Mouse (Mus musculus) forebrain, embryonic 16.5 days (tissue): Measurements from ENCODE around the gene Tifa. TPM values are rescaled to one million over a fixed set of nuclear protein-coding genes. Genes with fewer than 3 reads are reported as not detected.
"Not testable (repeated sequence)": the region's sequence is repeated elsewhere in the genome, so short reads cannot be mapped to it uniquely, and the experiment has no call there.

ENCODE experiments used
- ATAC-seq: fragments of 200-750 bp; cut with Nextera tagmentation; 2 replicates; pipeline ENCODE4 v1.8.0; 2017; ENCODE audit warnings: mild to moderate bottlenecking, moderate library complexity
- H3K27ac ChIP-seq: fragments of 300-500 bp; sonication (generic); 2 replicates; pipeline ENCODE4 v1.5.1; 2014; ENCODE audit warnings: low read length, control low read depth
- H3K27me3 ChIP-seq: fragments of 300-500 bp; sonication (generic); replicated peaks from 2 replicates; pipeline ENCODE4 v1.6.1; 2014; ENCODE audit warnings: low read length; ENCODE audit not compliant: control insufficient read depth, insufficient read depth
- H3K36me3 ChIP-seq: fragments of 300-500 bp; sonication (generic); 2 replicates; pipeline ENCODE4 v1.6.1; 2014; ENCODE audit not compliant: control insufficient read depth, insufficient read depth
- H3K4me1 ChIP-seq: fragments of 300-500 bp; sonication (generic); replicated peaks from 2 replicates; pipeline ENCODE4 v1.6.1; 2014; ENCODE audit warnings: low read length; ENCODE audit not compliant: control insufficient read depth, insufficient read depth
- H3K4me2 ChIP-seq: fragments of 300-500 bp; sonication (generic); 2 replicates; pipeline ENCODE4 v1.6.1; 2014; ENCODE audit warnings: mild to moderate bottlenecking, low read length, control low read depth
- H3K4me3 ChIP-seq: fragments of 300-500 bp; sonication (generic); replicated peaks from 2 replicates; pipeline ENCODE4 v1.5.1; 2014; ENCODE audit warnings: mild to moderate bottlenecking, low read length, control low read depth
- H3K9ac ChIP-seq: fragments of 300-500 bp; sonication (generic); replicated peaks from 2 replicates; pipeline ENCODE4 v1.6.1; 2014; ENCODE audit warnings: low read depth, low read length, control low read depth
- H3K9me3 ChIP-seq: fragments of 300-500 bp; sonication (generic); 2 replicates; pipeline ENCODE4 v1.6.1; 2016; ENCODE audit warnings: low read length; ENCODE audit not compliant: control insufficient read depth
- WGBS: fragments of 180-500 bp; shearing (Covaris S2); extraction: QIAGEN DNeasy Blood & Tissue Kit; methylation state at CpG from one replicate; pipeline ENCODE4 v1.1.7; 2014; 5-methylcytosine and 5-hydroxymethylcytosine counted together
- polyA plus RNA-seq: library from polyadenylated mRNA; unstranded; fragments of >200 nt; fragmentation: Nextera tagmentation; extraction: Ambion mirVana; gene quantifications from 2 replicates; pipeline ENCODE4 v1.2.1, GENCODE M21; 2015

Tifa gene
- polyA plus RNA-seq, 1 experiment from 2014 or later: 3.4 TPM

GRCm38 (mm10) chr3:127780021-127780644 is 9.5 kb upstream of the Tifa start, which contains the start of gene Alpk1:
Gene Alpk1, minus strand, starts transcription at chr3:127780527.
- Histone ChIP-seq H3K4me3 (peak within 1 kb of the TSS; percentile 39), H3K27ac (no peak within 1 kb of the TSS), H3K9ac (peak within 1 kb of the TSS; percentile 31; the same call in 1 of the 2 replicates), H3K36me3 (no peaks in the 10 kb centered on the region), H3K9me3 (no peaks in the 10 kb centered on the region), H3K27me3 (no peaks in the 10 kb centered on the region), H3K4me1 (peaks cover 5% of the 10 kb centered on the region; the same call in 1 of the 2 replicates), H3K4me2 (peak within 1 kb of the TSS; percentile 62)
- ATAC-seq: peak; percentile 36; the same call in 1 of the 2 replicates
- WGBS: 2% methylated on average over 24 of the region's 24 CpGs

- H3K9ac ChIP-seq: no peak overlapping the region
- no peak overlapping the region for H3K4me2 ChIP-seq
- peaks cover 5% of the 10 kb centered on the region; the same call in 1 of the 2 replicates for H3K4me1 ChIP-seq
- H3K27ac ChIP-seq: no peak overlapping the region
- no peak for ATAC-seq
- no peaks in the 10 kb centered on the region for H3K36me3 ChIP-seq
- 92% methylated on average over 9 of the region's 9 CpGs for WGBS
- no peak overlapping the region for H3K4me3 ChIP-seq
- no peaks in the 10 kb centered on the region for H3K9me3 ChIP-seq
- H3K27me3 ChIP-seq: no peaks in the 10 kb centered on the region
Measured at GRCm38 (mm10) chr3:127780921-127781320, 8.7 kb upstream of the Tifa start.

GRCm38 (mm10) chr3:127782921-127783320 is 6.7 kb upstream of the Tifa start:
- ATAC-seq: no peak
- peaks cover 2% of the 10 kb centered on the region; the same call in 1 of the 2 replicates for H3K27me3 ChIP-seq
- no peak overlapping the region for H3K9ac ChIP-seq
- H3K27ac ChIP-seq: no peak overlapping the region
- peaks cover 5% of the 10 kb centered on the region; the same call in 1 of the 2 replicates for H3K4me1 ChIP-seq
- H3K4me2 ChIP-seq: no peak overlapping the region
- H3K4me3 ChIP-seq: no peak overlapping the region
- H3K9me3 ChIP-seq: no peaks in the 10 kb centered on the region
- WGBS: 91% methylated on average over 6 of the region's 6 CpGs
- no peaks in the 10 kb centered on the region for H3K36me3 ChIP-seq

GRCm38 (mm10) chr3:127783680-127784079 is 5.9 kb upstream of the Tifa start:
- not testable (repeated sequence) for H3K27ac ChIP-seq, ATAC-seq, H3K9ac ChIP-seq, H3K4me2 ChIP-seq, H3K36me3 ChIP-seq, H3K4me3 ChIP-seq, H3K4me1 ChIP-seq, H3K27me3 ChIP-seq, H3K9me3 ChIP-seq
- 95% methylated on average over 8 of the region's 8 CpGs for WGBS

GRCm38 (mm10) chr3:127787032-127787431 is 2.6 kb upstream of the Tifa start:
- Histone ChIP-seq H3K9ac (no peak overlapping the region), H3K36me3 (no peaks in the 10 kb centered on the region), H3K4me3 (no peak overlapping the region), H3K27me3 (peaks cover 10% of the 10 kb centered on the region; the same call in 1 of the 2 replicates), H3K4me1 (peaks cover 12% of the 10 kb centered on the region), H3K4me2 (no peak overlapping the region), H3K27ac (no peak overlapping the region), H3K9me3 (no peaks in the 10 kb centered on the region)
- no peak for ATAC-seq

- no peak overlapping the region for H3K4me3 ChIP-seq
- no peaks in the 10 kb centered on the region for H3K36me3 ChIP-seq
- H3K4me2 ChIP-seq: no peak overlapping the region
- H3K9me3 ChIP-seq: no peaks in the 10 kb centered on the region
- H3K27me3 ChIP-seq: peaks cover 10% of the 10 kb centered on the region; the same call in 1 of the 2 replicates
- H3K4me1 ChIP-seq: peaks cover 12% of the 10 kb centered on the region
- WGBS: 43% methylated on average over 7 of the region's 7 CpGs
- no peak overlapping the region for H3K9ac ChIP-seq
- no peak overlapping the region for H3K27ac ChIP-seq
- ATAC-seq: no peak
Measured at GRCm38 (mm10) chr3:127788038-127788437, 1.6 kb upstream of the Tifa start.

- Histone ChIP-seq H3K9ac (no peak overlapping the region), H3K27me3 (peaks cover 10% of the 10 kb centered on the region; the same call in 1 of the 2 replicates), H3K4me1 (peaks cover 12% of the 10 kb centered on the region), H3K9me3 (no peaks in the 10 kb centered on the region), H3K27ac (no peak overlapping the region), H3K36me3 (no peaks in the 10 kb centered on the region), H3K4me3 (no peak overlapping the region), H3K4me2 (peak overlapping the region; percentile 99)
- ATAC-seq: no peak
- WGBS: 18% methylated on average over 8 of the region's 8 CpGs
Measured at GRCm38 (mm10) chr3:127788919-127789318, 686 bp upstream of the Tifa start.

GRCm38 (mm10) chr3:127790234-127791055 is 840 bp downstream of the Tifa start:
- no peaks in the 10 kb centered on the region for H3K36me3 ChIP-seq
- H3K4me3 ChIP-seq: peak overlapping the region; percentile 60
- H3K27ac ChIP-seq: no peak overlapping the region
- H3K27me3 ChIP-seq: peaks cover 10% of the 10 kb centered on the region; the same call in 1 of the 2 replicates
- H3K9me3 ChIP-seq: no peaks in the 10 kb centered on the region
- under 1% methylated on average over 36 of the region's 36 CpGs for WGBS
- peak overlapping the region; percentile 68 for H3K9ac ChIP-seq
- peak overlapping the region; percentile 99 for H3K4me2 ChIP-seq
- peak; percentile 75 for ATAC-seq
- H3K4me1 ChIP-seq: peaks cover 12% of the 10 kb centered on the region

- H3K27me3 ChIP-seq: peaks cover 10% of the 10 kb centered on the region; the same call in 1 of the 2 replicates
- no peak for ATAC-seq
Measured at GRCm38 (mm10) chr3:127791056-127791483, 1.5 kb downstream of the Tifa start.

More at GRCm38 (mm10) chr3:127791056-127791483, 1.5 kb downstream of the Tifa start:
- peak overlapping the region; percentile 99 for H3K4me2 ChIP-seq
- H3K4me3 ChIP-seq: peak overlapping the region; percentile 60
- H3K36me3 ChIP-seq: no peaks in the 10 kb centered on the region
- 2% methylated on average over 15 of the region's 15 CpGs for WGBS
- no peak overlapping the region for H3K27ac ChIP-seq
- H3K9ac ChIP-seq: peak overlapping the region; percentile 57; the same call in 1 of the 2 replicates
- H3K4me1 ChIP-seq: peaks cover 12% of the 10 kb centered on the region
- no peaks in the 10 kb centered on the region for H3K9me3 ChIP-seq
